Mouse (Mus musculus): ENCODE measurements around the gene Etfdh. TPM values are rescaled to one million over a fixed set of nuclear protein-coding genes. Genes with fewer than 3 reads are reported as not detected.

Gene Etfdh
- total RNA-seq, 2 experiments from 2014 or later: 30.3 to 33.4 TPM

Other genes with a start within 250 kb of the Etfdh start
- gene Fnip2, start 61.7 kb downstream of the Etfdh start, total RNA-seq (2021): 10 to 100 TPM; 16.1 to 17.6 TPM
- 10 to 100 TPM; 68.9 to 70.7 TPM for gene Ppid, start 38.2 kb downstream of the Etfdh start, total RNA-seq (2021)
- 1 to 10 TPM; 1.1 to 1.6 TPM for gene 4930579G24Rik, start 421 bp downstream of the Etfdh start, total RNA-seq (2021)
- 10 to 100 TPM in 1 of 2 experiments, 1 to 10 TPM in 1; 5.9 to 12.9 TPM for gene Rxfp1, start 108.4 kb upstream of the Etfdh start, total RNA-seq (2021)
- gene Tmem144, start 223.3 kb upstream of the Etfdh start, total RNA-seq (2021): 10 to 100 TPM; 16.9 to 18.7 TPM